Mouse (Mus musculus): ENCODE measurements around the gene Edc4. TPM values are rescaled to one million over a fixed set of nuclear protein-coding genes. Genes with fewer than 3 reads are reported as not detected.

Gene Edc4
- total RNA-seq, 2 experiments from 2014 or later, result 19.7 TPM

DNA sequence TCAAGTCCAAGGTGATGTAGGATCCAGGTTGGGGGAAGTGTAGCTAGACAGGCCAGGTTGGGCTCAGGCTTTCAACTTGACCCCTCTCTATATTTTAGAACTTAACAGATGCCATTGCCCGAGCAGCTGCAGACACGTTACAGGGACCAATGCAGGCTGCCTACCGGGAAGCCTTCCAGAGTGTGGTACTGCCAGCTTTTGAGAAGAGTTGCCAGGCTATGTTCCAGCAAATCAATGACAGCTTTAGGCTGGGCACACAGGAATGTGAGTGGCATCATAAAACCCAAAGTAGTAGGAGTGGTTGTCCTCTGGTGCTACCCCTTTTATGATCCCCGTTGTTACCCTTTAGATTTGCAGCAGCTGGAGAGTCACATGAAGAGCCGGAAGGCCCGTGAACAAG is 10.2 kb downstream of the Edc4 start:
- intact Hi-C loops (cut with DNase I), result loop anchor here (5.0 kb wide), 1 partner anchor 41 kb away; the partner anchor contains the start of gene Ctrl
- Histone ChIP-seq H3K27ac (peak overlapping the region; percentile 73), H3K4me3 (no peak overlapping the region)
- DNase-seq, result peak; percentile 72
- TF ChIP-seq CTCF (IDR thresholded peaks at IDR 0.05), result no peak

GRCm38 (mm10) chr8:105892432-105892831 is 11.8 kb downstream of the Edc4 start:
- peak; percentile 24 for DNase-seq
- intact Hi-C loops (cut with DNase I), result loop anchor here (5.0 kb wide), 1 partner anchor 40 kb away; the partner anchor contains the start of gene Ctrl
- TF ChIP-seq CTCF (IDR thresholded peaks at IDR 0.05), result peak; percentile 57
- no peak overlapping the region for H3K4me3 ChIP-seq
- H3K27ac ChIP-seq, result no peak overlapping the region

- DNase-seq, result peak; percentile 83
- peak within 1 kb of the TSS; percentile 56 for H3K27ac ChIP-seq
- no peak within 1 kb of the TSS for H3K4me3 ChIP-seq
- no peak for TF ChIP-seq CTCF (IDR thresholded peaks at IDR 0.05)
- intact Hi-C loops (cut with DNase I), result loop anchor here (5.0 kb wide), 1 partner anchor 39 kb away; the partner anchor contains the start of gene Ctrl
Measured at GRCm38 (mm10) chr8:105893339-105893738, 12.7 kb downstream of the Edc4 start, which contains the start of gene Nrn1l. Gene Nrn1l, plus strand, starts transcription at chr8:105893567.

- peak overlapping the region; percentile 58 for H3K27ac ChIP-seq
- intact Hi-C loops (cut with DNase I), result no loop called here
- no peak for DNase-seq
- TF ChIP-seq CTCF (IDR thresholded peaks at IDR 0.05), result no peak
- H3K4me3 ChIP-seq, result no peak overlapping the region
Measured at GRCm38 (mm10) chr8:105897801-105898480, 17.3 kb downstream of the Edc4 start.

- no peak for TF ChIP-seq CTCF (IDR thresholded peaks at IDR 0.05)
Measured at GRCm38 (mm10) chr8:105900180-105900940, 19.7 kb downstream of the Edc4 start, which contains the start of gene Pskh1. Gene Pskh1, plus strand, starts transcription at chr8:105900441.

DNA sequence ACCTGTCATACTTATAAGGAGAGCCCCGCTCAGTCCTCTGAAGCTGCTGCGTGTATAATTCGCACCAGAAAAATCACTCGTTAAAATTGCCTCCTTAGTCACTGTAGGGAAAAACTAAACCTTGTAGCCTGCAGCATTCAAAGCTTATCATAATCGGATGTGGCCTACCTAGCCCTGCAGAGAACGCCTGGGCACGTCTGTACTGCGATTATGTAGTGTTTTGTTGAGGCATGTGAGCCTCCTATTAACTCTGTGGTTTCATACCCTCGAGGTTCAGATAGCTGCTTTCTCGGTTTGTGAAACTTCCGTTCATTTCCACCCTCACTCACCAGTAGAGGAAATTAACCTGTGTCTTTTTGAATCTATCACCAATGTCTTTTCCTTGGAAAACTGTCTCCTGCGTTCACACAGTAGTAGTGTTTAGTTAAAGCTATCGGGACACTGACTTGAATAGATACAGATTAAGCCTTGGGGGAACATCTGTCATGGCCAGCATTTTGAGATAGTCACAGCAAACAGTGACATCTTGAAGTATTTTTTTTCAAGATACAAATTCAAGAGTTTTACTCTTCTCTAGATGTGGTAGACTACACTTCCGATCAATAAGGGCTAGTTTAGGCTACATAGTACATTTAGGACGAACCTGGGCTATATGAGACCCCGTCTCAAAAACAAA is 20.4 kb downstream of the Edc4 start:
- peak overlapping the region; percentile 98 for H3K27ac ChIP-seq
- no peak for DNase-seq
- peak overlapping the region; percentile 93 for H3K4me3 ChIP-seq
- intact Hi-C loops (cut with DNase I), result loop anchor here (1.0 to 5.0 kb wide), 2 partner anchors 49 to 110 kb away; partner anchors contain the start of genes Cenpt and Ddx28
- no peak for TF ChIP-seq CTCF (IDR thresholded peaks at IDR 0.05)

More at GRCm38 (mm10) chr8:105900180-105900940, 19.7 kb downstream of the Edc4 start, which contains the start of gene Pskh1:
- intact Hi-C loops (cut with DNase I), result loop anchor here (5.0 kb wide), 1 partner anchor 48 kb away; the partner anchor contains the start of gene Cenpt
- Histone ChIP-seq H3K27ac (peak within 1 kb of the TSS; percentile 98), H3K4me3 (peak within 1 kb of the TSS; percentile 93)
- DNase-seq, result peak; percentile 95

DNA sequence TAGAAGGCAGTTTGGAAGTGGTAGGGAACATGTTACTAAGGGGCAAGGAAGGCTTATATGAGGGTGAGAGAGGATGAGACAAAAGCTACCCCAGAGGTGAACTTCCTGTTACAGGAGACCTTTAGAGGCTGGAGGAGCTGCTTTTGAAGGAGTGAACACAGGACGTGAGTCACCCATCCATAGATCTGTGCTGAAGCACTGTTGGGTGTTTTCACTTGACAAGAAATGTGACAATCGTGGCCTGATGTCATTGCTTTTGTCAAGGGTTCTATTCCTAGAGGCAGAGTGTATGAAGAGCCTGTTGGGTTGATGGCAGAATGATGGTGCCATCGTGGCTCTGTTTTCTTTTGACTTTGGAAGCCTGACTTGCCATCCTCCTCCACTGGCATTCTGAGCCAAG is 38.7 kb downstream of the Edc4 start:
- Histone ChIP-seq H3K27ac (no peak overlapping the region), H3K4me3 (no peak overlapping the region)
- intact Hi-C loops (cut with DNase I), result no loop called here
- no peak for TF ChIP-seq CTCF (IDR thresholded peaks at IDR 0.05)
- DNase-seq, result no peak

GRCm38 (mm10) chr8:105925123-105925522 is 44.4 kb downstream of the Edc4 start:
- intact Hi-C loops (cut with DNase I), result no loop called here
- Histone ChIP-seq H3K27ac (no peak overlapping the region), H3K4me3 (no peak overlapping the region)
- no peak for TF ChIP-seq CTCF (IDR thresholded peaks at IDR 0.05)
- DNase-seq, result no peak

DNA sequence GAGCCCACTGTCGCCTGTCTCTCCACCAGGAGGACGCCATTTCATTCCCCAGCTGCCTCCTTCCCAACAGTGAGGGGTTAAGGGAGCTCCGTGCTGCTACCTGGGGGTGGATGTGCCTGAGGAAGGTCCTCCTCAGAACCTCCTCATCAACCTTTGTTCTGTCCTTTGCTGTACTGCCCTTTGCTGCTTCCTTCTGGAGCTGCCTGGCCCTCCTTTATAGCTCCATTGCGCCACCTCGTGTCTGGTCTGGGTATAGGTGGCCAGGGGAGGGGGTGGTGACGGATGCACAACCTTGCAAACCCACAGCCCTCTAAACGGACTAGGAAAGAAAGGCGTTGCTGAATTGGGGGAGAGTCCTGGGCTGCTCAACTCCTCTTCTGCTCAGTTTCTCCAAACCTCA is 49.9 kb downstream of the Edc4 start:
- H3K4me3 ChIP-seq, result no peak overlapping the region
- peak; percentile 98; the same call in 1 of the 2 replicates for TF ChIP-seq CTCF (IDR thresholded peaks at IDR 0.05)
- intact Hi-C loops (cut with DNase I), result loop anchor here (1.0 to 5.0 kb wide), 4 partner anchors 38 to 216 kb away; partner anchors contain the start of genes Cenpt and Nrn1l
- DNase-seq, result peak; percentile 88
- H3K27ac ChIP-seq, result peak overlapping the region; percentile 38; the same call in 1 of the 2 replicates

- DNase-seq, result no peak
- intact Hi-C loops (cut with DNase I), result loop anchor here (5.0 kb wide), 2 partner anchors 39 to 79 kb away; partner anchors contain the start of genes Cenpt and Nrn1l
- no peak overlapping the region for H3K27ac ChIP-seq
- TF ChIP-seq CTCF (IDR thresholded peaks at IDR 0.05), result no peak
- H3K4me3 ChIP-seq, result no peak overlapping the region
Measured at GRCm38 (mm10) chr8:105931271-105931670, 50.6 kb downstream of the Edc4 start.

- intact Hi-C loops (cut with DNase I), result loop anchor here (5.0 kb wide), 2 partner anchors 40 to 80 kb away; partner anchors contain the start of genes Cenpt and Nrn1l
- Histone ChIP-seq H3K27ac (no peak overlapping the region), H3K4me3 (no peak overlapping the region)
- no peak for DNase-seq
- no peak for TF ChIP-seq CTCF (IDR thresholded peaks at IDR 0.05)
Measured at GRCm38 (mm10) chr8:105932525-105932924, 51.8 kb downstream of the Edc4 start.

- no peak for TF ChIP-seq CTCF (IDR thresholded peaks at IDR 0.05)
- no peak within 1 kb of the TSS for H3K4me3 ChIP-seq
- intact Hi-C loops (cut with DNase I), result loop anchor here (5.0 kb wide), 2 partner anchors 41 to 81 kb away; partner anchors contain the start of genes Cenpt and Nrn1l
- DNase-seq, result no peak
- no peak within 1 kb of the TSS for H3K27ac ChIP-seq
Measured at GRCm38 (mm10) chr8:105933762-105934161, 53.1 kb downstream of the Edc4 start, which contains the start of gene Ctrl. Gene Ctrl, minus strand, starts transcription at chr8:105933862.
